Mouse (Mus musculus): Measurements from ENCODE around the gene Mxi1.

Gene Mxi1

DNA sequence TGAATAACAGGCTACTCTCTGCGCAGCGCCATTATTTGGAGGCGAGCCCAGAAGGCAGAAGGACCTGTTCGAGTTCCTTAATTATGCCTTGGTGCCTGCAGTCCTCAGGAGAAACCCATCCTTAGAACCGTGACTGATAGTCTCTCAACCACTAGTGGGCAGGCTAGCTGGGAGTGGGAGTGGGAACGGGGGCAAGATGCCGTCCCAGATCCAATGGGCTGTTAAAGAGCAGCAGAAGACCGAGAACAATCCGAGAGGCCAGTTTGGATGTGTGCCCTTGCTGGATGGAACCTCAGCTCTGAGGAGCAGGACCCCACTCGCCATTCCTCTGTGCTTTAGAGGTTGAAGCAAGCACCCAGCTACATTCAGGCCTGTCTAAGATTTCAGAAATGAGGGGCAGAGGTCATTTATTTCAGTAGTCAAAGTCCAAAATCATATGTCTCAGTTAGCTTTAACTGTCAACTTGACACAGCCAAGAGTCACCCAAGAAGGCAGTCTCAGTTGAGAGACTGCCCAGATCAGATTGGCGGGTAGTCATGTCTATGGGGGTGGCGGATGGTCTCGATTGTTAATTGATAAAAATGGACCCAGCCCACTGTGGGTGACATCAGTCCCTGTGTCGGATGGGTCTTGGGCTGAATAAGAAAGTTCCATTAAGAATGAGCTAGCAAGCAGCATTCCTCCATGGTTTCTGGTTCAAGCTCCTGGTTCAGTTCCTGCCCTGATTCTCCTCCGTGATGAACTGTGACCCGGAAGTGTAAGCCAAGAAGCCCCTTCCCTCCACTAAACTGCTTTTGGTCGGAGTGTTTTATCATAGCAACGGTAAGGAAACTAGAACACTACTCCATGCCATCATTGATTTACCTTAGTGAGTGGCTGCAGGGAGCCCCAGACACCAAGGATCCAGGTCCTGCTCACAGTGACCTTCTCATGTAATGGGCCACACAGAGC, 112.3 kb downstream of the Mxi1 start:
- DNase-seq (ENCODE audit: low spot score in 2 of 2): no peak

DNA sequence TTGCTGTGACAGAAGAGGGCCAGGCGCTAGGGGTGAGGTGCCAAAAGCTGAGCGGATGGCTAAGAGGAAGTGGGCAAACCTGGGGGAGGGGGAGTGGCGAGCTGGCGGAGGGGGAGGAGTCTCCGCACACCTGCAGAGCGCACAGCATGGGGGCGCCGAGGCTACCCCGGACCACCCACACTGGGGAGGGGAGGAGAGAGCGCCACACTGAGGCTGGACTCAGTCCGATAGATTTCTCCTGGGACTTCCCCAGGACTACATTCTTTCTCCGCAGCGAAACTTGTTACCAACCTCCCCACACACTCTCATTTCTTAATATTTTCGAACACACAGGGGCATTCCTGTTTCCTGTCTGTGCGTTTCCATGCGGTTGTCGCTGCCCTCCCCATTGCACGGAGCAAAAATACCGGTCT, 113.0 kb downstream of the Mxi1 start:
- DNase-seq (ENCODE audit: low spot score in 2 of 2): no peak

DNA sequence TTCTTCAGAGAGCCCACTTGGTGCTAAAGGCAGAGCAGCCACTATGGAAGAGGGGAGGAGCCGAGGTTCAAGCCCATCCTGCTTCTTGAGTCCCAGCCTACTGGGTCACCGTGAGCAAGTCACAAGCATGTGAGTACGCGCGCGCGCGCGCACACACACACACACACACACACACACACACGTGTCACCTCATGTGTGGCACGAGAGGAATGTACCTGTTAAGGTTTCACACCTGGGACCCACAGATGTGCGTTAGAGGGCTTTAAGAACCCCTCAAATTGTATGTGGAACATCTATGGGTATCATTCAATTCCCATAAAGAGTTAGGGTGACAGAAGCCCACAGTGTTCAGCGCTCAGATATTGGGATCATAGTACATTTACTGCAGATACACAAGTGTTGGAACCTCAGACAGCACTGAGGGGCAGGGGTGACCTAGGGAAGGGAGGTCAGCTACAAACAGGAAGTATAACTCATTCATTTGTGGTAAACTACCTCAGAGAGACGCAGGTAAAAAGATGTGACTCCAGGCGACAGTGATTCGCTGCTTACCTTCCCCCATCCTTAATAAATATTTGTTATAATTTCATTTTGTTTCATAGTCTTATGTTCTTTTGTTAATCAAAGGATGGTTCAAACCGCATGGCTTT, 113.6 kb downstream of the Mxi1 start:
- no peak for DNase-seq (ENCODE audit: low spot score in 2 of 2)

- no peak for DNase-seq (ENCODE audit: low spot score in 2 of 2)
Measured at GRCm38 (mm10) chr19:53424629-53425028, 114.3 kb downstream of the Mxi1 start.

Data from left cerebral cortex, adult 9 months (tissue).